In genomic region chr9:58225915-58226913, GRCm38 (mm10) we compare ENCODE assay signal across 9 mouse cellular contexts. TPM values are rescaled to one million over a fixed set of nuclear protein-coding genes. Genes with fewer than 3 reads are reported as not detected.
DNase-seq lines count a peak whose midpoint lies in the region; ATAC-seq and TF ChIP-seq lines count a peak whose summit lies in the region.
"Had no signal": no experiment of that assay in that cellular context is flagged by ENCODE, and none has a peak within 500 bp of the region (broad histone marks: within the 10 kb centered on the region; RNA-seq: fewer than 3 reads in every experiment).

No protein-coding gene starts in this region.

- no peak overlapping the region for H3K4me2 ChIP-seq in hindbrain, embryonic 12.5 days (replicated peaks)
- H3K4me2 ChIP-seq: embryonic facial prominence, embryonic 13.5 days had no signal

- WGBS in hindbrain, embryonic 10.5 days, result 66% methylated on average over 9 of the region's 9 CpGs
- 69% methylated on average over 9 of the region's 9 CpGs for WGBS in hindbrain, embryonic 12.5 days
- WGBS in thymus, adult 2 months, result 50% methylated on average over 9 of the region's 9 CpGs

- peaks cover 66% of the 10 kb centered on the region for H3K36me3 ChIP-seq in hindbrain, embryonic 10.5 days
- peaks cover 21% of the 10 kb centered on the region for H3K36me3 ChIP-seq in hindbrain, embryonic 12.5 days
- peaks cover 34% of the 10 kb centered on the region for H3K36me3 ChIP-seq in thymus, adult 2 months (ENCODE audit: control insufficient read depth, insufficient read depth, low read length)

- no peak overlapping the region for H3K9ac ChIP-seq in hindbrain, embryonic 12.5 days
- H3K9ac ChIP-seq: embryonic facial prominence, embryonic 13.5 days had no signal

- no peak overlapping the region for H3K27ac ChIP-seq in hindbrain, embryonic 10.5 days
- H3K27ac ChIP-seq in hindbrain, embryonic 12.5 days, result no peak overlapping the region
- H3K27ac ChIP-seq in thymus, adult 2 months (ENCODE audit: control insufficient read depth, insufficient read depth, low read length), result no peak overlapping the region
- H3K27ac ChIP-seq: embryonic facial prominence, embryonic 13.5 days had no signal

- no peak overlapping the region for H3K4me3 ChIP-seq in hindbrain, embryonic 10.5 days
- no peak overlapping the region for H3K4me3 ChIP-seq in hindbrain, embryonic 12.5 days
- no peak overlapping the region for H3K4me3 ChIP-seq in thymus, adult 2 months (ENCODE audit: control insufficient read depth, insufficient read depth, low read length)
- H3K4me3 ChIP-seq: embryonic facial prominence, embryonic 13.5 days had no signal

- no peak for TF ChIP-seq POLR2A in thymus, adult 2 months (IDR thresholded peaks at IDR 0.05; ENCODE audit: control insufficient read depth, extremely low read depth, insufficient read depth, low read length, poor library complexity)

- peak; percentile 40 for DNase-seq in hindbrain, embryonic 10.5 days (ENCODE audit: low spot score)
- peak; percentile 46 to 48 for DNase-seq in urinary bladder, postnatal 36 days (ENCODE audit: low spot score in 2 of 2)
- no peak for DNase-seq in urinary bladder, adult 2 months (ENCODE audit: low spot score)
- DNase-seq in c-Kit-positive CD71-positive TER-119-positive erythroid progenitor cells, embryonic 14.5 days (ENCODE audit: low spot score), result peak; percentile 80
- DNase-seq in lung, postnatal 10 days, result peak; percentile 74
- DNase-seq in thymus, adult 2 months, result peak; percentile 71

- no peak for TF ChIP-seq CTCF in thymus, adult 2 months (IDR thresholded peaks at IDR 0.05; ENCODE audit: borderline replicate concordance, control insufficient read depth, extremely low read depth, insufficient read depth, low read length, poor library complexity)

- no peak for ATAC-seq in hindbrain, embryonic 12.5 days (ENCODE audit: low FRiP score)
- peak; percentile 45 to 75 for ATAC-seq in hematopoietic stem cell, adult 5-6 weeks (replicated peaks in 1 of 2; ENCODE audit: insufficient read depth in 1 of 2, low FRiP score in 2 of 2, low TSS enrichment in 1 of 2, low read depth in 1 of 2, poor library complexity in 2 of 2, severe bottlenecking in 2 of 2)

- H3K4me1 ChIP-seq in hindbrain, embryonic 10.5 days (replicated peaks), result no peaks in the 10 kb centered on the region
- no peaks in the 10 kb centered on the region for H3K4me1 ChIP-seq in hindbrain, embryonic 12.5 days
- H3K4me1 ChIP-seq in thymus, adult 2 months (replicated peaks; ENCODE audit: control insufficient read depth, insufficient read depth, low read length), result 0 out of 2 replicates have a peak, but pooled peaks cover 2% of the 10 kb centered on the region
- H3K4me1 ChIP-seq: embryonic facial prominence, embryonic 13.5 days had no signal

- no peaks in the 10 kb centered on the region for H3K9me3 ChIP-seq in hindbrain, embryonic 10.5 days
- no peaks in the 10 kb centered on the region for H3K9me3 ChIP-seq in hindbrain, embryonic 12.5 days (replicated peaks)
- H3K9me3 ChIP-seq: embryonic facial prominence, embryonic 13.5 days had no signal

- H3K27me3 ChIP-seq in hindbrain, embryonic 10.5 days (ENCODE audit: insufficient read depth, poor library complexity, severe bottlenecking), result no peaks in the 10 kb centered on the region
- no peaks in the 10 kb centered on the region for H3K27me3 ChIP-seq in hindbrain, embryonic 12.5 days
- no peaks in the 10 kb centered on the region for H3K27me3 ChIP-seq in thymus, adult 2 months (ENCODE audit: control insufficient read depth, insufficient read depth, low read length)
- H3K27me3 ChIP-seq: embryonic facial prominence, embryonic 13.5 days had no signal

RNA-seq across cellular contexts. Expression of gene Islr2, which starts 22.1 kb away (rescaled TPM):
- polyA plus RNA-seq in hindbrain, embryonic 10.5 days (2016; fragmentation: Nextera tagmentation; extraction: Ambion mirVana), result 1.5 and 6.6 TPM in 2 replicates
- polyA plus RNA-seq in hindbrain, embryonic 12.5 days (2016; fragmentation: Nextera tagmentation; extraction: Ambion mirVana), result 9.2 and 10.4 TPM in 2 replicates
- 0.15 and 0.19 TPM in 2 replicates for polyA plus RNA-seq in urinary bladder, adult 2 months (2012; rRNA removed)
- 5.5 TPM in 1 of 2 replicates, not detected in the other for total RNA-seq in hematopoietic stem cell, adult 5-6 weeks (2017)
- 0.50 and 1.4 TPM in 2 replicates for polyA plus RNA-seq in thymus, adult 2 months (2012; rRNA removed)

RNA-seq across cellular contexts. Expression of gene Islr, which starts 22.1 kb away (rescaled TPM):
- 9.9 and 14.0 TPM in 2 replicates for polyA plus RNA-seq in hindbrain, embryonic 10.5 days (2016; fragmentation: Nextera tagmentation; extraction: Ambion mirVana)
- 47.8 and 59.3 TPM in 2 replicates for polyA plus RNA-seq in hindbrain, embryonic 12.5 days (2016; fragmentation: Nextera tagmentation; extraction: Ambion mirVana)
- polyA plus RNA-seq in urinary bladder, adult 2 months (2012; rRNA removed), result 137 and 139 TPM in 2 replicates
- total RNA-seq in hematopoietic stem cell, adult 5-6 weeks (2017), result 0.69 and 1.5 TPM in 2 replicates
- polyA plus RNA-seq in thymus, adult 2 months (2012; rRNA removed), result 25.3 and 32.2 TPM in 2 replicates

RNA-seq across cellular contexts. Expression of gene Pml, which starts 23.4 kb away (rescaled TPM):
- 9.5 and 13.5 TPM in 2 replicates for polyA plus RNA-seq in hindbrain, embryonic 10.5 days (2016; fragmentation: Nextera tagmentation; extraction: Ambion mirVana)
- 9.8 and 10.1 TPM in 2 replicates for polyA plus RNA-seq in hindbrain, embryonic 12.5 days (2016; fragmentation: Nextera tagmentation; extraction: Ambion mirVana)
- polyA plus RNA-seq in urinary bladder, adult 2 months (2012; rRNA removed), result 14.2 and 21.8 TPM in 2 replicates
- 24.5 and 32.5 TPM in 2 replicates for total RNA-seq in hematopoietic stem cell, adult 5-6 weeks (2017)
- 74.1 and 83.0 TPM in 2 replicates for polyA plus RNA-seq in thymus, adult 2 months (2012; rRNA removed)

RNA-seq across cellular contexts. Expression of gene Stoml1, which starts 26.8 kb away (rescaled TPM):
- 27.7 and 39.8 TPM in 2 replicates for polyA plus RNA-seq in hindbrain, embryonic 10.5 days (2016; fragmentation: Nextera tagmentation; extraction: Ambion mirVana)
- 63.0 and 67.8 TPM in 2 replicates for polyA plus RNA-seq in hindbrain, embryonic 12.5 days (2016; fragmentation: Nextera tagmentation; extraction: Ambion mirVana)
- polyA plus RNA-seq in urinary bladder, adult 2 months (2012; rRNA removed), result 60.9 and 66.9 TPM in 2 replicates
- total RNA-seq in hematopoietic stem cell, adult 5-6 weeks (2017), result 11.4 and 13.2 TPM in 2 replicates
- polyA plus RNA-seq in thymus, adult 2 months (2012; rRNA removed), result 67.4 and 71.5 TPM in 2 replicates
